Mouse (Mus musculus): ENCODE results near the gene Saysd1. TPM values are rescaled to one million over a fixed set of nuclear protein-coding genes. Genes with fewer than 3 reads are reported as not detected.

Gene Saysd1
- total and polyA plus RNA-seq, 3 experiments, result 5.3 to 6.6 (median 5.9) TPM

DNA sequence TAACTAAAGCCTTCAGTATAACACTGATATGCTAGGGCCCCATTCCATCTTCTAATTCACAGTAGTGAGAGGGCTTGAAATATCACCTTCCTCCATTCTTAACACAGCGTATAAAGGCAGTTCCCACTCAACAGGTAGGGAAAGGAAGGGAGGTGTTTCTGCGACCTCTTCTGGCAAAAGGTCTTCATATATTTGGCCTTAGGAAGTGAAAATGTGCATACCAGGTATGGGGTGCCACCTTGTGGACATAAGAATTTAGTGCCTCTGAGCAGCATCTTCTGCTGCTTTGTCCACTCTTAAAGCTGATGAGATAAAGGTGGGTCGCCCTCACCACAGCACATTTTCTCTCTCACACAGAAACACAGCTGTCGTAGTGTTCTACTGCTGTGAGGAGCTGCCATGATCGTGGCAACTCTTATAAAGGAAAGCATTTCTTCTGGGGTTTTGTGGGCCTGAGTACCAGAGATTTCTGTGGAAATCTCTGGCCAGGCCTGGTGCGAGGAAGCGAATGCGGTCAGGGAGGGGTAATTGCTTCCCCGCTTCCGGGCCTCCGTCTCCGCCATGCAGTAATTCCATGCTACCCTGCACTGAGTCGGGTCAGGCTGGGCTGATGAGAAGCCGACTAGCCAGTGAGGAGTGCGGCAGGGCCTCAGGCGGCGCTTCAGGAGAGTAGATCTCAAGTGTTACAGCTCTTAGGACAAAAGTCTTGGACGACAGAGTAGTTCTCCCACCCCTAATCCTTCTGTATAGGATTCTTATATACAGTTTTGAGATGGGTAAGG is 70.8 kb downstream of the Saysd1 start:
- Histone ChIP-seq H3K9ac (ENCODE audit: insufficient read depth, low read depth) (no peak overlapping the region), H3K27me3 (replicated peaks) (no peaks in the 10 kb centered on the region), H3K9me3 (replicated peaks; ENCODE audit: low read length) (no peaks in the 10 kb centered on the region), H3K36me3 (replicated peaks in 1 of 2; ENCODE audit: control insufficient read depth in 1 of 2, insufficient read depth in 1 of 2, low read length in 1 of 2) (no peaks in the 10 kb centered on the region), H3K4me1 (ENCODE audit: control insufficient read depth in 1 of 2, insufficient read depth in 2 of 2) (peaks cover 2 to 13% of the 10 kb centered on the region in 2 experiments; a peak in 2 of 4 replicates), H3K27ac (ENCODE audit: insufficient read depth, low read depth) (no peak overlapping the region), H3K4me2 (ENCODE audit: insufficient read depth, low read depth, poor library complexity, severe bottlenecking) (no peak overlapping the region), H3K79me2 (replicated peaks; ENCODE audit: control insufficient read depth, extremely low read depth, insufficient read depth, poor library complexity, severe bottlenecking) (no peaks in the 10 kb centered on the region), H3K4me3 (replicated peaks in 1 of 3; ENCODE audit: low read depth in 2 of 3, low read length in 2 of 3, poor library complexity in 1 of 3) (no peak overlapping the region)
- no peak for TF ChIP-seq CHD1 (IDR thresholded peaks at IDR 0.05; ENCODE audit: low read depth, low read length)
- peak; percentile 100 for TF ChIP-seq ZC3H11A (IDR thresholded peaks at IDR 0.05; ENCODE audit: low read depth, low read length)
- peak; percentile 54; the same call in 1 of the 2 replicates for TF ChIP-seq RCOR1 (conservative IDR thresholded peaks at IDR 0.05; ENCODE audit: low read depth, low read length)
- 0 out of 2 replicates have a peak, but pooled peaks have one; percentile 37 for TF ChIP-seq NRF1 (IDR thresholded peaks at IDR 0.05; ENCODE audit: low read depth, low read length)
- TF ChIP-seq JUN (IDR thresholded peaks at IDR 0.05; ENCODE audit: insufficient read depth, low read depth, low read length), result 0 out of 2 replicates have a peak, but pooled peaks have one; percentile 3
- peak; percentile 92; the same call in 1 of the 2 replicates for TF ChIP-seq NELFE (IDR thresholded peaks at IDR 0.05; ENCODE audit: low read depth, low read length)
- peak; percentile 82 to 100 for TF ChIP-seq CTCF (conservative IDR thresholded peaks at IDR 0.05 in 1 of 2, IDR thresholded peaks at IDR 0.05 in 1 of 2; ENCODE audit: low read depth in 2 of 2, low read length in 2 of 2)
- TF ChIP-seq UBTF (IDR thresholded peaks at IDR 0.05; ENCODE audit: low read depth, low read length), result no peak
- 0 out of 2 replicates have a peak, but pooled peaks have one; percentile 11 for TF ChIP-seq ETS1 (conservative IDR thresholded peaks at IDR 0.05; ENCODE audit: low read depth, low read length)
- no peak for TF ChIP-seq POLR2AphosphoS2 (IDR thresholded peaks at IDR 0.05; ENCODE audit: low read depth, low read length)
- peak; percentile 52; the same call in 1 of the 2 replicates for TF ChIP-seq MYC (IDR thresholded peaks at IDR 0.05; ENCODE audit: low read depth, low read length)
- TF ChIP-seq E2F4 (IDR thresholded peaks at IDR 0.05; ENCODE audit: insufficient replicate concordance, low read depth, low read length), result peak; percentile 36; the same call in 1 of the 2 replicates
- peak; percentile 100 for TF ChIP-seq RAD21 (IDR thresholded peaks at IDR 0.05; ENCODE audit: low read depth, low read length)
- peak; percentile 68 for TF ChIP-seq IRF4 (IDR thresholded peaks at IDR 0.05; ENCODE audit: low read depth, low read length)
- peak; percentile 49 for TF ChIP-seq BHLHE40 (IDR thresholded peaks at IDR 0.05; ENCODE audit: low read depth, low read length)
- TF ChIP-seq MEF2A (IDR thresholded peaks at IDR 0.05; ENCODE audit: borderline replicate concordance, low read depth, low read length), result peak; percentile 38; the same call in 1 of the 2 replicates
- TF ChIP-seq MXI1 (IDR thresholded peaks at IDR 0.05; ENCODE audit: low read depth, low read length), result no peak
- peak; percentile 100 for TF ChIP-seq SMC3 (IDR thresholded peaks at IDR 0.05; ENCODE audit: low read depth, low read length)
- peak; percentile 68; the same call in 1 of the 2 replicates for TF ChIP-seq SIN3A (IDR thresholded peaks at IDR 0.05; ENCODE audit: low read length)
- no peak for TF ChIP-seq ZMIZ1 (IDR thresholded peaks at IDR 0.05; ENCODE audit: low read depth, low read length)
- peak; percentile 60; the same call in 1 of the 2 replicates for TF ChIP-seq JUND (conservative IDR thresholded peaks at IDR 0.05; ENCODE audit: low read depth, low read length)
- TF ChIP-seq ELF1 (IDR thresholded peaks at IDR 0.05; ENCODE audit: low read depth, low read length), result peak; percentile 45; the same call in 1 of the 2 replicates
- dilution Hi-C loops (cut with MboI; ENCODE audit: extremely low pct_ligation_motif_present, extremely low pct_unique_long_range_greater_than_20kb, low sequenced_read_pairs) (no loop called here), in situ Hi-C loops (cut with MboI; ENCODE audit: low pct_ligation_motif_present, low pct_unique_long_range_greater_than_20kb, low sequenced_read_pairs) (loop anchor here (10.0 kb wide), 1 partner anchor 93 kb away; the partner anchor contains the start of gene Gng2)
- DNase-seq (ENCODE audit: extremely low read depth), result peak; percentile 90

Measured in CH12.LX (cell line).